Mouse (Mus musculus) common myeloid progenitor, adult 5-6 weeks (primary cell): ENCODE results near the gene Ifrd2. TPM values are rescaled to one million over a fixed set of nuclear protein-coding genes. Genes with fewer than 3 reads are reported as not detected.

Source experiments
- ATAC-seq: replicated peaks from 2 replicates; pipeline ENCODE4 v1.8.0; 2016; ENCODE audit warnings: low read depth, mild to moderate bottlenecking, moderate TSS enrichment, inconsistent platforms; ENCODE audit not compliant: poor library complexity, severe bottlenecking
- total RNA-seq: library from RNA; stranded (forward); fragments of 200-1000, 187-1606 nt; gene quantifications from 2 replicates; pipeline ENCODE4 v1.2.3, GENCODE M21; 2017

Gene Ifrd2
- total RNA-seq, result 59.3 and 59.7 TPM in 2 replicates

- peak; percentile 95 for ATAC-seq
These were observed at the start of gene Ifrd2 for GRCm38 (mm10) chr9:107586974-107587832. Ifrd2 (plus strand) TSS chr9:107587642.

- ATAC-seq, result no peak
These were observed 49.2 kb upstream of the Ifrd2 start for GRCm38 (mm10) chr9:107538231-107538630.

GRCm38 (mm10) chr9:107538711-107539110 is 48.7 kb upstream of the Ifrd2 start:
- ATAC-seq, result no peak

DNA sequence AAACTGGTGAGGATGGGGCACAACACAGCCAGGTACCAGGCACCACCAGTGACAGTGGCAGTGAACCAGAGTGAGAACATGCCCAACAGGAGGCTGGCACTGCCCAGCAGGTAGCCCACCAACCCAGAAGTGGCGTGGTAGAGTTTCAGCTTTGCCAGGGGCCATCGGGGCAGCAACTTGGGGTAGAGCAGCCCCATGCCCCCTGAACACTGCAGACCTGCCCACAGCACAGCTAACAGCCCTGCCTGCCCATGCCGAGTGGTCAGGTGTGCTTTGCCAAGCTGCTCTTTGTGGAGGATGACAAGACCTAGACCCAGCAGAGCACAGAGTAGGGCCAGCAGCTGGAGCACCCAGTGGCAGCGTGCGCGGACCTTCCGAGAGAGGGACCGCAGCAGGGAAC is 47.5 kb upstream of the Ifrd2 start:
- ATAC-seq, result no peak

GRCm38 (mm10) chr9:107540420-107540819 is 47.0 kb upstream of the Ifrd2 start:
- ATAC-seq, result no peak

DNA sequence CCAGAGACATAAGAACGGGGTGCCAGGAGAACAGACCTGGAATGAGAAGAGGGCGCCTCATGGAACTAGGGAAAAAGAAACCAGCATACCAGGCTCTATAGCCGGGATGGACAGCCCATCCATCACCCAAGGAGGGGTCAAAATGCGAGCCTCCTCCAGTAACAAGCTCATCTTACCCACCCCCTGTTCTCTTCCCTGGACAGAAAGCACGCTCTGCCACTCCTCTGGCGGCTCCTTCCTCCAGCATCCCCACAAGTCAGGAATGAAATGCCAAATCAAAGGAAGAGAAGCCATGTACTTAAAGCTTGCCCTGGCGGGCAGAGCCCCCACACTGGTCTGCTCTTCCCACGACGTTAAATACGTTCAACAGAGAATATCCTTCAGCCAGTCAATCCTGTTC is 46.4 kb upstream of the Ifrd2 start:
- no peak for ATAC-seq

- peak; percentile 83 for ATAC-seq
These were observed 45.7 kb upstream of the Ifrd2 start, which contains the start of the genes Cyb561d2 and Nprl2 for GRCm38 (mm10) chr9:107541474-107542351. Cyb561d2 (minus strand) TSS chr9:107542193. Nprl2 (plus strand) TSS chr9:107542226.

DNA sequence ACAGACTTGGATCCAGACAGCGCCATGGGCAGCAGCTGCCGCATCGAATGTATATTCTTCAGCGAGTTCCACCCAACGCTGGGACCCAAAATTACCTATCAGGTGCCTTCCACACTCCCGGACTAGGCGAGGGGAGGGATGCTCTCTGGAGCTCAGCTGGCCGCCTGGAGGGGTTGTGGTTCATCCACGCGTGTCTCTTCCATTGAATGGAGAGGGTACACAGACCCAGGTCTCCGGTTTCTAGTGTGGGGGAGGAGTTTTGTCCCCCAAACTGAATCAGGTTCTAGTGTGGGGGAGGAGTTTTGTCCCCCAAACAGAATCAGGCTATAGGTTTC is 45.1 kb upstream of the Ifrd2 start:
- ATAC-seq, result 0 out of 2 replicates have a peak, but pooled peaks have one; percentile 1

DNA sequence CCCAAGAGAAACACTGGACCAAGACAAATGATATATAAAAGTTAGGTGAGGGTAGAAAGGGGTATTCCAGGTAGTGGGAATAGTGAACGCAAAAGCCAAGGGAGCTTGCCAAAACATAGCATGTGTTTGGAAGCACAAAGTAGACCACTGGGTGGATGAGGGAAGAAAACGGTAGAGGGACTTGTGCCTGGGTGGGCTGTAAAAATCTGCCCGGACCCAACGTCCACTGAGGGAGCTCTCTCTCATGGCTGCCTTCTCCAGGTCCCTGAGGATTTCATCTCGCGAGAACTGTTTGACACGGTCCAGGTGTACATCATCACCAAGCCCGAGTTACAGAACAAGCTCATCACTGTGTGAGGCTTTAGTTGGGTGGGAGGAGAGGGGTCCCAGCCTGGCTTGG is 44.7 kb upstream of the Ifrd2 start:
- ATAC-seq, result no peak

- ATAC-seq, result no peak
These were observed 44.1 kb upstream of the Ifrd2 start for GRCm38 (mm10) chr9:107543299-107543698.

DNA sequence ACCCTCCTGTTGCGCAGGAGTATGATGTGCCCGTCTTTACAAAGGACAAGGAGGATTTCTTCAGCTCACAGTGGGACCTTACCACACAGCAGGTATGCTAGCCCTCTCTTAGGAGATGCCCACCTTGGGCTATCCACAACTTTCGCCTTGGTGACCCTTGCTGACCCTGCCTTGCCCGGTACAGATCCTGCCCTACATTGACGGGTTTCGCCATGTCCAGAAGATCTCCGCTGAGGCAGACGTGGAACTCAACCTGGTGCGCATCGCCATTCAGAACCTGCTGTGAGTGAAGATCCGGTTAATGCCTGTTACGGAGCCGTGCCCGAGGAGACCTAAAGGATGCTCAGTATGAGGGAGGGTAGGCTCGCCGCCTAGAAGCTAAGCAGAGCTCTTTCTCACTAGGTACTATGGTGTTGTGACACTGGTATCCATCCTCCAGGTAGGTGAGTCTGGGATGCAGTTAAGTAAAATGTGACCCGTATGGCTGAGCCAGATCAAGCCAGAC is 43.2 kb upstream of the Ifrd2 start:
- no peak for ATAC-seq

- no peak for ATAC-seq
These were observed 42.7 kb upstream of the Ifrd2 start for GRCm38 (mm10) chr9:107544729-107545128.

DNA sequence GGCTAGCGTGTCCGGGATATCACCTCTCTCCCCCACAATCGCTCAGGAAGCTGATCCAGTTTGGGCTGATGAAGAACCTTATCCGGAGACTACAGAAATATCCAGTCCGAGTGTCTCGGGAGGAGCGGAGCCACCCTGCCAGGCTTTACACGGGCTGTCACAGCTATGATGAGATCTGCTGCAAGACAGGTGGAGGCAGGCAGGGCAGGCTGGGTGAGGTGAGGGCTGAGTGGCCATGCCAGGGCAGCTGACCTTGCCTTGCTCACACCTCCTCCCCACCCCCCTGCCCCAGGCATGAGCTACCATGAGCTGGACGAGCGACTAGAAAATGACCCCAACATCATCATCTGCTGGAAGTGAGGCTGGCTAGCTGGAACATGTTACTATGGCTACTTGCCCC is 42.2 kb upstream of the Ifrd2 start:
- ATAC-seq, result no peak

DNA sequence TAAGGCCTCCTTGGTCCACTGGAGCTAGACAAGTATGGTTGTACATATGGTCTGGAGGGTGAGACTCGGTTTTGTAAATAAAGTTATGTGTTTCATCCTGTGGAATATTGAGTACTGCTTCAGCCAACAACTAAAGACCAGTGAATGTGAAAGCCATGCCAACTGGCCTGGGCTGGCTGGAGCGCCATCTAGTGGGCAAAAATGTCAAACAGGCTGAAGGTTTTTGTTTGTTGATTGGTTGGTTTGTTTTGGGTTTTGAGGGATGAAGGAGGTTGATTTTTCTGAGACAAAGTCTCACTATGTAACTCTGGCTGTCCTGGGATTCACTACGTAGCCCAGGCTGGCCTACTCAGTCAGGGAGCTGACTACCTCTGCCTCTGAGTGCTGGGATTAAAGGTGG is 41.8 kb upstream of the Ifrd2 start:
- no peak for ATAC-seq

DNA sequence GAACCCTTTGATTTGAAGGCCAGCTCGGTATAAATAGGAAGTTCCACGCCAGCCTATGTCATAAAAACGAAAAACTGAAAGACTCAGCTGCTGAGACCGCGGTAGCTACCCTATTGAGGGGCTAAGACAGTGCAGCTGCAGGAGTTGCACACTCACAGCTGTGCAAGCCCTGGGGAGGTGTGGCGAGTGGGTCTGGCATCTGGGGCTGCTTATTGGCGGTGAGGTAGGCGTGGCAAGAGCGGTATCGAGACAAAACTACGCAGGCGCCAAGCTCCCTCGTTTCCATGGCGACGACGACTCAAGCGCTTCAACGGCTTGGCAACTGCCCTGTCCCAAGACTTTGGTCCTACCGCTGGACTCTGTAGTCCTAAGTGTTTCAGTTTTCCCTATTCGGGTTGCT is 40.4 kb upstream of the Ifrd2 start, which contains the start of gene Zmynd10:
Gene Zmynd10 (plus strand): TSS at position 273 of the 400 bp plus-strand sequence.
- peak; percentile 66 for ATAC-seq

GRCm38 (mm10) chr9:107547957-107548356 is 39.5 kb upstream of the Ifrd2 start:
- ATAC-seq, result no peak

- ATAC-seq, result no peak
These were observed 38.6 kb upstream of the Ifrd2 start for GRCm38 (mm10) chr9:107548820-107549219.

- no peak for ATAC-seq
These were observed 38.0 kb upstream of the Ifrd2 start for GRCm38 (mm10) chr9:107549297-107550074.

DNA sequence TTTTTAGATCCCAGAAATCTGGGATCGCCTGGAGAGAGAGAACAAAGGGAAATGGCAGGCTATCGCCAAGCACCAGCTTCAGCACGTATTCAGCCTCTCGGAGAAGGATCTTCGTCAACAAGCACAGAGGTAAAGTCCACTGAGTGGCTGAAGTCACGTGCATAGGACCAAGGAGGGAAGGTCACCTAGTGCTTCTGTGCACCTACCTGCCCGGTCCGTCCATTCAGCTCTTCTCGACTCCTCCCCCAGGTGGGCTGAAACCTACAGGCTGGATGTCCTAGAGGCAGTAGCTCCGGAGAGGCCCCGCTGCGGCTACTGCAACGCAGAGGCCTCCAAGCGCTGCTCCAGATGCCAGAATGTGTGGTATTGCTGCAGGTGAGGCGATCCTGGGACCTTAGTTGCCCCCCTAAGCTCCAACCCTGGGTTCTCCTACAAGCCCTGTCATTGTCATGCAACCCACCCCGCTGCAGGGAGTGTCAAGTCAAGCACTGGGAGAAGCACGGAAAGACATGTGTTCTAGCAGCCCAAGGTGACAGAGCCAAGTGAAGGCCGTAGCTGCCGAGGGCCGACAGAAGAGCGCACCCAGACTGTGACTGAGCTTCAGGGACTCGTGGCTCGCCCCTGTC is 36.8 kb upstream of the Ifrd2 start:
- ATAC-seq, result no peak
